Mouse (Mus musculus): ENCODE measurements around the gene Vps26c. TPM values are rescaled to one million over a fixed set of nuclear protein-coding genes. Genes with fewer than 3 reads are reported as not detected.

Gene Vps26c
- total and polyA plus RNA-seq, 2 experiments, result 18.8 to 33.1 TPM

DNA sequence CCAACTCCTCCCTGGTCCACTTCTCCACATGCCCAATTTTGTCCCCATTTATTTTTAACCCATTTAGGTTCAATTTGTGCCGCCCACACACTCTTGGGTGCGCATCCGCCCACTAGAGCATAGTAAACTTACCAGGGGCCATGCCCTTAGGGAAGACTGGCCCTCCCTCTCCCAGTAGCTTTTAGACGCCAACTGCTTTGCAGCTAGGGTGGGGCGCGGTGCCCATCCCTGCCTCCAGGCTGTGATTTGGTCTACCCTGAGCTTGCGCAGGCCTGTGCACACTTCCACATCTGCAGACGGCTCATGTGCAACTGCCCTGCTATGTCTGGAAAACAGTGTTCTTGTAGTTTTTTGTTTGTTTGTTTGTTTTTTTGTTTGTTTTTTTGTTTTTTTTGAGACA, 16.3 kb upstream of the Vps26c start:
- no peak overlapping the region for H3K9ac ChIP-seq (ENCODE audit: low read depth, low read length)
- WGBS, result 98% methylated on average over 8 of the region's 8 CpGs
- no peak overlapping the region for H3K4me3 ChIP-seq (ENCODE audit: insufficient read depth, low read depth, low read length)
- DNase-seq (ENCODE audit: extremely low read depth, low read depth, low spot score), result no peak
- no peaks in the 10 kb centered on the region for H3K79me2 ChIP-seq (ENCODE audit: control insufficient read depth, insufficient read depth, low read length)
- H3K4me1 ChIP-seq (ENCODE audit: control insufficient read depth, insufficient read depth, low read length), result peaks cover 11% of the 10 kb centered on the region
- H3K27ac ChIP-seq (replicated peaks; ENCODE audit: insufficient read depth, low read depth, low read length), result no peak overlapping the region
- no peak for TF ChIP-seq CTCF (IDR thresholded peaks at IDR 0.05; ENCODE audit: low read depth, low read length)
- TF ChIP-seq POLR2A (IDR thresholded peaks at IDR 0.05; ENCODE audit: extremely low read depth, insufficient read depth, low read length), result no peak
- H3K27me3 ChIP-seq (ENCODE audit: control insufficient read depth, insufficient read depth, low read length), result no peaks in the 10 kb centered on the region
- no peaks in the 10 kb centered on the region for H3K36me3 ChIP-seq (ENCODE audit: control insufficient read depth, insufficient read depth, low read length)

GRCm38 (mm10) chr16:94540140-94540539, 13.5 kb upstream of the Vps26c start:
- TF ChIP-seq CTCF (IDR thresholded peaks at IDR 0.05; ENCODE audit: low read depth, low read length) (no peak), POLR2A (IDR thresholded peaks at IDR 0.05; ENCODE audit: extremely low read depth, insufficient read depth, low read length) (no peak)
- WGBS, result 97% methylated on average over 9 of the region's 9 CpGs
- no peaks in the 10 kb centered on the region for H3K36me3 ChIP-seq (ENCODE audit: control insufficient read depth, insufficient read depth, low read length)
- H3K27ac ChIP-seq (replicated peaks; ENCODE audit: insufficient read depth, low read depth, low read length), result no peak overlapping the region
- no peak overlapping the region for H3K4me3 ChIP-seq (ENCODE audit: insufficient read depth, low read depth, low read length)
- H3K79me2 ChIP-seq (ENCODE audit: control insufficient read depth, insufficient read depth, low read length), result no peaks in the 10 kb centered on the region
- H3K4me1 ChIP-seq (ENCODE audit: control insufficient read depth, insufficient read depth, low read length), result peaks cover 22% of the 10 kb centered on the region
- H3K27me3 ChIP-seq (ENCODE audit: control insufficient read depth, insufficient read depth, low read length), result no peaks in the 10 kb centered on the region
- H3K9ac ChIP-seq (ENCODE audit: low read depth, low read length), result no peak overlapping the region
- DNase-seq (ENCODE audit: extremely low read depth, low read depth, low spot score), result no peak

GRCm38 (mm10) chr16:94537159-94537527, 10.5 kb upstream of the Vps26c start:
- 8% methylated on average over 9 of the region's 9 CpGs for WGBS
- Histone ChIP-seq H3K4me3 (ENCODE audit: insufficient read depth, low read depth, low read length) (peak overlapping the region; percentile 10; the same call in 1 of the 2 replicates), H3K79me2 (ENCODE audit: control insufficient read depth, insufficient read depth, low read length) (no peaks in the 10 kb centered on the region), H3K9ac (ENCODE audit: low read depth, low read length) (peak overlapping the region; percentile 1; the same call in 1 of the 2 replicates), H3K36me3 (ENCODE audit: control insufficient read depth, insufficient read depth, low read length) (no peaks in the 10 kb centered on the region), H3K4me1 (ENCODE audit: control insufficient read depth, insufficient read depth, low read length) (peaks cover 14% of the 10 kb centered on the region), H3K27me3 (ENCODE audit: control insufficient read depth, insufficient read depth, low read length) (no peaks in the 10 kb centered on the region), H3K27ac (replicated peaks; ENCODE audit: insufficient read depth, low read depth, low read length) (peak overlapping the region; percentile 77)
- TF ChIP-seq POLR2A (IDR thresholded peaks at IDR 0.05; ENCODE audit: extremely low read depth, insufficient read depth, low read length) (0 out of 2 replicates have a peak, but pooled peaks have one; percentile 2), CTCF (IDR thresholded peaks at IDR 0.05; ENCODE audit: low read depth, low read length) (no peak)
- peak; percentile 94 for DNase-seq (ENCODE audit: extremely low read depth, low read depth, low spot score)

DNA sequence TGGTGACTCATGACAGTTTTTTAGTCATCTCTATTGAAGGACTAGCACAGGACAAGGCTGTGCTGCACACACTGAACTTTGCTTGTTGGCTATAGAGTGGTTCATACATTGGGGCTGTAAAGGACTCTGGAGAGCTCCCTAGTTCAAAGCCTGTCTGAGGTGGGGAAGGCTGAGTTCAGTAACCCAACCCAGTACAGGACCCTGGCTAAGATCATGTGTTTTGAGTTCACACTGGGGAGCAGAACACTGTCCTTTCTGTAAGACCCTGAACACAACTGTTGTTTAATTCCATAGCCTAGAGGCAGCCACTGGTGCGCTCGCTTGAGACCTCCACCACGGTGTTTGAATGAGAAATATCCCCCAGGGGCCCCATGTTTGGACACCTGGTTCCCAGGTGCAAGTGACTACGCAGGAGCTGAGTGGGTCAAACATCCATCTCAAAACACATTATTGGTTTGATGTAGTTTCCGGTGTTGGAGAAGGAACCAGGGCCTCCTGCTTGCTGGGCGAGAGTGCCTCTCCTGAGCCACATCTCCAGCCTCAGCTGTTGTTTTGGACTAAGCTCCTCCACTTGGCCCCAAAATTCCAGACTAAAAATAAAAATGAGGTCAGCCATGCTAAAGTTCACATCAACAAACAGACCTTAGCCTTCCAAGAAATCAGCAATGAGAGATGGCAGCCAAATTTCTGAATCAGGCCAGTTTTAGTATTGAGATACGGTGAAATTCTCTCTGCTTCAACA, 10.0 kb upstream of the Vps26c start:
- H3K27me3 ChIP-seq (ENCODE audit: control insufficient read depth, insufficient read depth, low read length), result no peaks in the 10 kb centered on the region
- no peaks in the 10 kb centered on the region for H3K79me2 ChIP-seq (ENCODE audit: control insufficient read depth, insufficient read depth, low read length)
- TF ChIP-seq CTCF (IDR thresholded peaks at IDR 0.05; ENCODE audit: low read depth, low read length) (no peak), POLR2A (IDR thresholded peaks at IDR 0.05; ENCODE audit: extremely low read depth, insufficient read depth, low read length) (peak; percentile 32; the same call in 1 of the 2 replicates)
- H3K36me3 ChIP-seq (ENCODE audit: control insufficient read depth, insufficient read depth, low read length), result no peaks in the 10 kb centered on the region
- H3K4me1 ChIP-seq (ENCODE audit: control insufficient read depth, insufficient read depth, low read length), result peaks cover 14% of the 10 kb centered on the region
- H3K9ac ChIP-seq (ENCODE audit: low read depth, low read length), result peak overlapping the region; percentile 41; the same call in 1 of the 2 replicates
- peak overlapping the region; percentile 83 for H3K27ac ChIP-seq (replicated peaks; ENCODE audit: insufficient read depth, low read depth, low read length)
- peak; percentile 97 for DNase-seq (ENCODE audit: extremely low read depth, low read depth, low spot score)
- 42% methylated on average over 7 of the region's 7 CpGs for WGBS
- peak overlapping the region; percentile 10; the same call in 1 of the 2 replicates for H3K4me3 ChIP-seq (ENCODE audit: insufficient read depth, low read depth, low read length)

DNA sequence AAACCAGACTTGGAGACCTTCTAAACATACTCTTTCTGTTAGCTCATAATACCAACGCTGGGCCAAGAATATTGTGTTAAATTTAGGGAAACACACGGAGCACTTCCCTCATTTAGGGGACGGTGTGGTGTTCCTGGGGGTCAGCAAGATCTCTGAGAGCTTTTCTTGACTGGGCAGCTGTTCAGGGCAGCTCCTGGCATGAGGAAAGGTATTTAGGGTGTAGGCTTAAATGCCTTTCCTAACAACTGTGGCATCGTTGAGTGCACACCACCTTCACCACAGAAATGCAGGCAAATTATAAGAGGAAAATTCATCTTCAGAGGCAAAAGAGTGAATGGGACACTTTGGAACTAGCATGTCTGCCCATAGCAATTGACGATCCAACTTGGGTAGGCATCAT, 9.1 kb upstream of the Vps26c start:
- Histone ChIP-seq H3K36me3 (ENCODE audit: control insufficient read depth, insufficient read depth, low read length) (no peaks in the 10 kb centered on the region), H3K27ac (replicated peaks; ENCODE audit: insufficient read depth, low read depth, low read length) (peak overlapping the region; percentile 83), H3K4me1 (ENCODE audit: control insufficient read depth, insufficient read depth, low read length) (peaks cover 14% of the 10 kb centered on the region), H3K9ac (ENCODE audit: low read depth, low read length) (no peak overlapping the region), H3K79me2 (ENCODE audit: control insufficient read depth, insufficient read depth, low read length) (no peaks in the 10 kb centered on the region), H3K4me3 (ENCODE audit: insufficient read depth, low read depth, low read length) (no peak overlapping the region), H3K27me3 (ENCODE audit: control insufficient read depth, insufficient read depth, low read length) (no peaks in the 10 kb centered on the region)
- 86% methylated on average over 5 of the region's 5 CpGs for WGBS
- DNase-seq (ENCODE audit: extremely low read depth, low read depth, low spot score), result no peak
- TF ChIP-seq CTCF (IDR thresholded peaks at IDR 0.05; ENCODE audit: low read depth, low read length) (no peak), POLR2A (IDR thresholded peaks at IDR 0.05; ENCODE audit: extremely low read depth, insufficient read depth, low read length) (no peak)

GRCm38 (mm10) chr16:94533679-94534078, 7.0 kb upstream of the Vps26c start:
- no peak overlapping the region for H3K9ac ChIP-seq (ENCODE audit: low read depth, low read length)
- no peak overlapping the region for H3K4me3 ChIP-seq (ENCODE audit: insufficient read depth, low read depth, low read length)
- no peaks in the 10 kb centered on the region for H3K79me2 ChIP-seq (ENCODE audit: control insufficient read depth, insufficient read depth, low read length)
- no peak for TF ChIP-seq POLR2A (IDR thresholded peaks at IDR 0.05; ENCODE audit: extremely low read depth, insufficient read depth, low read length)
- no peak for TF ChIP-seq CTCF (IDR thresholded peaks at IDR 0.05; ENCODE audit: low read depth, low read length)
- no peaks in the 10 kb centered on the region for H3K36me3 ChIP-seq (ENCODE audit: control insufficient read depth, insufficient read depth, low read length)
- no peak for DNase-seq (ENCODE audit: extremely low read depth, low read depth, low spot score)
- no peak overlapping the region for H3K27ac ChIP-seq (replicated peaks; ENCODE audit: insufficient read depth, low read depth, low read length)
- H3K27me3 ChIP-seq (ENCODE audit: control insufficient read depth, insufficient read depth, low read length), result no peaks in the 10 kb centered on the region
- 88% methylated on average over 6 of the region's 6 CpGs for whole genome bisulfite sequencing
- H3K4me1 ChIP-seq (ENCODE audit: control insufficient read depth, insufficient read depth, low read length), result peaks cover 14% of the 10 kb centered on the region

All from liver, adult 2 months (tissue).